Mouse (Mus musculus) splenic B cell, adult 2 months (primary cell): ENCODE measurements around the gene Gm5678.
"Not testable (repeated sequence)": the region's sequence is repeated elsewhere in the genome, so short reads cannot be mapped to it uniquely, and the experiment has no call there.

ENCODE experiments used
- DNase-seq: peaks from one replicate; pipeline ENCODE4 v3.0.0-alpha.2; 2011; ENCODE audit warnings: low read depth, low spot score
- H3K27me3 ChIP-seq: 2 replicates; pipeline ENCODE4 v1.6.1; 2012; ENCODE audit warnings: mild to moderate bottlenecking, low read length, moderate library complexity, mixed read lengths; ENCODE audit not compliant: control insufficient read depth, poor library complexity, insufficient read depth, severe bottlenecking
- H3K36me3 ChIP-seq: 2 replicates; pipeline ENCODE4 v1.6.1; 2012; ENCODE audit warnings: mild to moderate bottlenecking, low read length, moderate library complexity, mixed read lengths; ENCODE audit not compliant: control insufficient read depth, poor library complexity, insufficient read depth, severe bottlenecking

Gm5678 gene

GRCm38 (mm10) chr16:93597551-93597950 lies 30.3 kb upstream of the Gm5678 start:
- Histone ChIP-seq H3K27me3 (no peaks in the 10 kb centered on the region), H3K36me3 (peaks cover 2% of the 10 kb centered on the region)
- no peak for DNase-seq

DNA sequence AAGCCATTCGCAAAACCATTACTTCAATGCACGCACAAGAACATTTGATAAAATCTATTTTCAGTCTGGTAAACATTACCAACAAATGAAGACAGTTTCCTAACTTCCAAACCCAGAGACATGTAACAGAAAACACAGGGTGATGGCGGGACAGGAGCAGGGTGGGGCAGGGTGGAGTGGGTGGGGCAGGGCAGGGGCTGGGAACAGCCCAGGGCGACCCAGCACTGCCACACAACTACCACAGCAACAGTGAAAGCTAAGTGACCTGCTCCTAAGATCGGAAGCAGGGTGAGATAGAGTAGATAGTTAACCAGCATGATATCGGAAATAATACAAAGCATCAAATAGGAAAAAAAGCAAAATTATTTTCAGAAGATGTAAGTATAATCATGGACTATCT lies 28.4 kb upstream of the Gm5678 start:
- DNase-seq, result no peak
- no peaks in the 10 kb centered on the region for H3K36me3 ChIP-seq
- no peaks in the 10 kb centered on the region for H3K27me3 ChIP-seq

DNA sequence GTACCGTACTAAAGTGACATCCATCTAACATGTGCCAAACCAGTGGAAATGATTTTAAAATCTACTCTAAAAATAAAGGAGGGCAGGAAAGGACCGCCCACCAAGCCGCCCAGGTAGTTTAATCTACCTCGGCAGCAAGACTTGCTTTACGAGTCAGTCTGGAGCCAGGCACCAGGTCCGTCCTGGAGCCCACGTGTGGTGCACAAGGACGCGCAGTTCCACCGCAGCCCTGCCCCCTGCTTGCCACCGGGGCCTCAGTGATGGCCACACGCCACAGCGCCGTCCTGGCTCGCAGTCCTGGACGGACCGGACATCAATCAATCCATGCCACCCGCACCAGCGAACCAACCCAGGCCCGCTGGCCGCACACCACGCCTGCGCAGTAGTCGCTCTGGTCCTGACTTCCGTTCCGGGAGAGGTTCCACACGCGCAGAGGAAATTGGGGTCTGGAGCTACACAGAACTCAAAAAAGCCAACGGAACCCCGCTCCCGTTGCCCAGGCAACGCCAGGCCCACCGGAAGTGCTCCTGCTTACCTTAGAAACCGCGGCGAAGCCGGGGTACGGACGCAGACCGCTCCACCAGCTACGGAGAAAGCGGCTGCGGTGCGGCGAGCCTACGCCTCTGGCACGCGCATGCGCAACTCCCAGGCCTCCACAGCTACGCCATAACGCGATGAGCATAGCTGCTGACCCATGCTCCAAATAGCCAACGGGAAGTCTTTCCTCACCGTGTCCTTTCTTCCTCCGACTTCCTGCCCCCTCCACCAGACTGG lies 24.3 kb upstream of the Gm5678 start, which contains the start of gene Setd4:
Gene Setd4, minus strand, starts transcription at position 625 of the 774 bp plus-strand sequence.
- DNase-seq, result peak; percentile 85
- H3K27me3 ChIP-seq, result no peaks in the 10 kb centered on the region
- H3K36me3 ChIP-seq, result no peaks in the 10 kb centered on the region

DNA sequence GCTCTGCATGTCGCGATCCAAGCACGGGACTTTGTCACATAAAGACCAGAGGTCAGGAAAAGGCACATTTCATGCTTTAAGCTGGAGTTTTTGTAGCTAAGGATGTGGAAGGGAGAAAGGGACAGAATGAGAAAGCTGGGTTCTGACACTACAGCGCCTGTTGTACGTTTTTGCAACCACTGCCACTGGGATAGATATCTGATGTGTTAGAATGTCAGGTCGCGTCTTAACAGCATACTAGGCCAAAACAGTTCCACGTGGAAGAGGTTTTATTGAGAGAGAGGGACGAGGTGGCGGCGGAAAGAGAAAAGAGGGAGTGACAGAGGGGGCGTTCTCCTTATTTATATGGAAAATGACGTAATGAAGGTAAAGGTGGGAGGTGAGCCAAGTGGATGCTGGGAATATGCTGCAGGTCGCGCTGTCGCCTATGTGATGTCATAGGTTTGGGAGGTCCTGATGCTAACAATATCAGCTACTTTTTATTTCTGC lies 23.4 kb upstream of the Gm5678 start:
- Histone ChIP-seq H3K36me3 (no peaks in the 10 kb centered on the region), H3K27me3 (no peaks in the 10 kb centered on the region)
- DNase-seq, result peak; percentile 13

- Histone ChIP-seq H3K36me3 (no peaks in the 10 kb centered on the region), H3K27me3 (no peaks in the 10 kb centered on the region)
- no peak for DNase-seq
Measured at GRCm38 (mm10) chr16:93605553-93605952, 22.3 kb upstream of the Gm5678 start, which contains the start of gene Cbr1. Gene Cbr1 (plus strand): TSS chr16:93605853.

DNA sequence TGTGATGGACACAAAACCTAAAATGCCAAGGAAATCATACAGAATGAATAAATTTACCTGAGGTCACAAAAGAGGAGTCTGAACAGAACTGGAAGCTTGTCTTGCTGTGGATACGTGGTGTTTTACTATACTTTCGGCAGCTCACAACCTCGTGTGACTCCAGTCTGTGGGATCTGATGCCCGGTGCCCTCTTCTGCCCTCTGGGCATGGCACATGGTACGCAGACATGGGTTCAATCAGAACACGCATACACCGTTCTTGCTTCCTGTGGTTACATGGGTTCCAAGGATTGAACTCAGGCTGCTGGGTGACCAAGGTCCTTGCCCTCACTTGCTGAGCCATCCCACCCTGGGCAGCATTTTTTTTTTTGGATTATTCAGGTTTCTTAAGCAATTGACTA lies 21.8 kb upstream of the Gm5678 start:
- Histone ChIP-seq H3K27me3 (no peaks in the 10 kb centered on the region), H3K36me3 (no peaks in the 10 kb centered on the region)
- no peak for DNase-seq

GRCm38 (mm10) chr16:93607669-93608101 lies 20.2 kb upstream of the Gm5678 start:
- DNase-seq, result peak; percentile 92

DNA sequence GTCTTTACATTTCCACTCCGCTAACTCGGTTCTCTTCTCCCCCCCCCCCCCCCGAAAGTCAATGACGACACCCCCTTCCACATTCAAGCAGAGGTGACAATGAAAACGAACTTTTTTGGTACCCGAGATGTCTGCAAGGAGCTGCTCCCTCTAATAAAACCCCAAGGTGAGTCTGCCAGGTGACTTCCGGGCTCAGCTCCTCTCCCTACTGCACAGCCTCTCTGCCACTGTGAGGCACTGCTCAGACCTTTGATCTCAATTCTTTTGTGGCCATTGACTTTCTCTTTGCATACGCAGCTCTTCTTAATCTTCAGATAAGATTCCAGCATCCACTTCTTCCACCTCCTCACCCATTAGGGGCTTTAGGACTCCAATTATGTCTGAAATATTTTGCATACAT lies 19.2 kb upstream of the Gm5678 start:
- Histone ChIP-seq H3K36me3 (no peaks in the 10 kb centered on the region), H3K27me3 (no peaks in the 10 kb centered on the region)
- DNase-seq, result no peak

More at GRCm38 (mm10) chr16:93607669-93608101, 20.2 kb upstream of the Gm5678 start:
- Histone ChIP-seq H3K36me3 (no peaks in the 10 kb centered on the region), H3K27me3 (no peaks in the 10 kb centered on the region)

GRCm38 (mm10) chr16:93609796-93610195 lies 18.1 kb upstream of the Gm5678 start:
- no peak for DNase-seq
- no peaks in the 10 kb centered on the region for H3K36me3 ChIP-seq
- H3K27me3 ChIP-seq, result no peaks in the 10 kb centered on the region

DNA sequence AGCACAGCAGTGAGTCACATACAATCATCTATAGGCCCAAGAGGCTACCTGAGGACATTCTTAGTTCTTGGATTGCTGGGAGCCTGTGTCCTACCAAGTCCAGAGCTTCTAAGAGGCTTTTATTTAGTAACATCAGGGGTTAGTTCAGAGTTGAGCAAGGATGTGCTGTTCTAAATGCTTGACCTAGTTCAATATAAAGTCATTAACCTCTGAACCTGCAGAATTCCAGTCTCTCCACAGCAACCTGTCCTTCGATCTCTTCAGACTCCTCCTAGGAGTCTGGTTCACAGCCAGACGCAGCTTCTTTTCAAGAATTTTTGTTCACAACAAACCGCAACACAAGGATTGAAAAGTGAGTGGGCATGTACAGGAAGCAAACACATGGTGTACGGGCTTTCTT lies 16.9 kb upstream of the Gm5678 start:
- no peaks in the 10 kb centered on the region for H3K36me3 ChIP-seq
- DNase-seq, result no peak
- H3K27me3 ChIP-seq, result no peaks in the 10 kb centered on the region

DNA sequence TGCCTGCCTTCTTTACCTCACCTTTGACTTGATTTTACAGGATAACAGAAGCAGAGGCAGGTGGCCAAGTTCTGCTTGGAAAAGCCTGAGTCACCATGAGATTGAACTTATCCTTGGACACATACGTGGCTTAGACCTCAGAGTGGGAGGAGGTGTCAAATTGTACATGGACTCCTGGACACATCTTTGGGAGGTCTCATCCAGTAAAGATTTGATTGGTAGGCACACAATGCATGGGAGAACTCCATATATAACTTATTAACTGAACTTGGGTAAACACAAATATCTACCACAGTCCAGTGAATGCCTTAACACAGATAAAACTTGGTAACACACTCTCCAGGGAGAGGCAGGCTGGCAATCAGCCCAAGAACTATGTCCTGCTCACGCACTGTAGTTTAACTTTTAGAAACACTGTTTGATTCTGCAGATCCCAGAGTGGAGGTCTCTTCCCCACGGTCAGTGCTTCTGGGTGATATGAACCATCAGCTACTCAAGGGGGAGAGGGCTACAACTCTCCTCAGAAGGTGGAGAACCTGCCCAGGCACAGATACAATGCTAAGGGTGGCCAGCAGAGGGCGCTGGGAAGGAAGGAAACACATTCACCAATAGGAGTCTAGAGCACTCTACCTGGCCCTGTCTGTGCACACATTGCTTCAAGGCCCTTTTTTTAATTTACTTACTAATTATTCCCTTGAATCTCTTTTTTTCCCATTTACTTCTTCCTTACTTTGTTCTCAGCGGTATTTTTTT lies 12.6 kb upstream of the Gm5678 start:
- DNase-seq, result peak; percentile 80
- Histone ChIP-seq H3K27me3 (no peaks in the 10 kb centered on the region), H3K36me3 (no peaks in the 10 kb centered on the region)

GRCm38 (mm10) chr16:93623759-93624158 lies 4.1 kb upstream of the Gm5678 start:
- DNase-seq, H3K27me3 ChIP-seq, H3K36me3 ChIP-seq: not testable (repeated sequence)

DNA sequence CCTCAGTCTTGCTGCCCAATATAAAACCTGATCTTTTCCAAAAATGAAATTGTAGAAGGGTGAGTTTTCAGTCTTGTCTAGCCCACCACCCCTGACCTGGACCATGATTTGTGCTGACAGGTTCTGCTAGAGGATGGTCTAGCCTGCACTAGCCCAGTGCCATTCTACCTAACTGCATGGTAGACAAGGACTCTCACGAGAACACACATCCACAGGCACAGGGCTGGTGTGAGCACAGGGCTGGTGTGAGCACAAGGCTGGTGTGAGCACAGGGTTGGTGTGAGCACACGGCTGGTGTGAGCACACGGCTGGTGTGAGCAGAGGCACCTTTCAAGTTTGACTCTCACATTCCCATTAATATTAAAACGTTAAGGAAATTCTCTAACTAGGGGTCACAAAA lies 3.2 kb upstream of the Gm5678 start:
- no peaks in the 10 kb centered on the region for H3K27me3 ChIP-seq
- no peak for DNase-seq
- H3K36me3 ChIP-seq, result no peaks in the 10 kb centered on the region

DNA sequence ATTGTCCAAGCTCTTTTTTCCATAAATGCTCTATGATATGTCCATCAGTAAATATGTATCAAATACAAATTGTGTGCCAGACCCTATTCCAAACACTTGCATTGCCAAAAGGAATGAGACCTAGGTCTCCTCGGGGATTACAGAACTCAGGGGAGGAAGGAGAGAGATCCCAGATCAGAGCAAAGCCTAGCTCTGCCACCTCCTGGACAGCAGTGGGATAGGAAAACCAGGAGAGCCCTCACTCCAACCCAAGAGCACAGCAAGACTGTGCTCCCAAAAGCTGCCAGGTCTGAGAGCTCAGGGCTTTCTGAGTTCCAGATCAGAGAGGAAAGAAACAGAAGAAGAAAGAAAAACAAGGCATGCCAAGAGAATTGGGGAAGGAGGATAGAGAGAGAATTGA lies 1.2 kb upstream of the Gm5678 start:
- H3K36me3 ChIP-seq, result no peaks in the 10 kb centered on the region
- no peak for DNase-seq

DNA sequence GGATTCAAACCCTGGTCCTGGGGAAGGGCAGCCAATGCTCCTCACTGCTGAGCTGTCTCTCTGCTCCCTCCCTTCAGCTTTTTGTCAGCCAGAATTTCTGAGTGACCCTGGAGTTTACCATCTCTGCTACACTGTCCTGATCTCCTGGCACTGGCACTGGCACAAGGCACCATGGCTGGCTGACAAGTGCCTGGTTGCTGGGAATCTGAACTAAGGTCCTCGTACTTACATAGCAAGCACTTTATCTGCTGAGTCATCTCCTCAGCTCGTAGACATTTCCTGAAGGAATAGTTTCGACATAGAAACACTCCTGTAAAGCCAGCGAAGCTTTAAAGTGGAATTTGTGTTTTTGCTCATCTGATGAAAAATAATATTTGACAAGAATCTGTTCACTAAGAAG lies 16.1 kb downstream of the Gm5678 start:
- H3K27me3 ChIP-seq, result no peaks in the 10 kb centered on the region
- H3K36me3 ChIP-seq, result no peaks in the 10 kb centered on the region
- DNase-seq, result no peak

More for the DNA sequence above, 1.2 kb upstream of the Gm5678 start:
- no peaks in the 10 kb centered on the region for H3K27me3 ChIP-seq
